Mouse (Mus musculus): ENCODE measurements around the gene Aacs. TPM values are rescaled to one million over a fixed set of nuclear protein-coding genes. Genes with fewer than 3 reads are reported as not detected.

The Aacs gene
- 10 to 100 TPM; 44.5 to 47.1 TPM for total RNA-seq (2023)

DNA sequence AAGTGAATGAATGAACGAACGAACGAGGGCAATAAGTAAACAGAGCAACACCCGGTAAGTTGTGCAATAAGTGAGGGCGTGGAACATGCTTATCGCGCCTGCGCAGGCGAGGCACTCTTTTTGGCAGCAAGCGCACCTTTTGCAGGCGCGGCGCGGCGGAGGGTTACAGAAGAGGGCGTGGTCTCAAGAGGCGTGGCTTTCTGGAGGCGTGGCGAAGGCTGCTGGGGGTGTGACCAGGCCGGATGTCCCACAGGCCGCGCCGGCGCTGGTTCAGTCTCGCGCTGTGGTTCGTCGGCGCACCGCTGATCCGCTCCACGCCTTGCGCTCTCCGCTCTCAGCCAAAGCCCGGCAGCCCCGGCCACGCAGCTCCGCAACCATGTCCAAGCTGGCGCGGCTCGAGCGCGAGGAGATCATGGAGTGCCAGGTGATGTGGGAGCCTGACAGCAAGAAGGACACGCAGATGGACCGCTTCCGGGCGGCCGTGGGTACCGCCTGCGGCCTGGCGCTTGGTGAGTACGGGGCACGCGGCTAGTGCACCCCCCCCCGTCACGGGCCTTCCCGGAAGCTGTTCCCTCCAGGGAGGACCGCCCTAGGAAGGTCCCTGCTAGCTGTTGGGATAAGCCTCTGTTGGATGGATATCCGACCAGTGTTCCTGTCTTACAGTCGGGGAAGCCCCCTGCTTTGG, at the start of gene Aacs:
TSS of gene Aacs (plus strand) at position 214 of the 685 bp plus-strand sequence.

DNA sequence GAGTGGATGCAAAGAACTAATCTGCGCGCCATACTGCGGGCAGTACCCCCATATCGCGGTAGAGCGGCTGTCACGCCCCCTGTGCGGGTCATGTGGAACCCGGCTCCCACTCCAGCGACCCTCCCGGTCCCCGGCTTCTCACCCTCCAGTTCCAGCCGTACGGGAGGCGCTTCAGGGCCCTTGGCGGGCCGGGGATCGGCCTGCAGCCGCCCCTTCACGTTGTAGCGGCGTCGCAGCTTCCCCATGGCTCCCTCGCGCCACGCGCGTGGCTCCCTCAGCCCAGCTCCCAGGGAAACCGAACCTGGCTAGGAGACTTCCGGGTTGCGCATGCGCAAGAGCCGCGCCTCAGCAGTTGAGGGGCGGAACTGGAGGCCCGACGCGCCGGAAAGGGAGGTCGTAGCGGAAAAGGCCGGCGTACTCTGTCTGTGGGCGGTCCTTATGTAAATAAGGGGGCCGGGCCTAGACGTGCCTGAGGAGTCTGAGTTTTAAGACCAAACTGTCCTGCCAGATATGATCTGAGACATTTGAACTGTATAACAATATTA, 41.7 kb upstream of the Aacs start, which contains the start of gene Dhx37:
TSS of gene Dhx37 (minus strand) at position 329 of the 545 bp plus-strand sequence.

DNA sequence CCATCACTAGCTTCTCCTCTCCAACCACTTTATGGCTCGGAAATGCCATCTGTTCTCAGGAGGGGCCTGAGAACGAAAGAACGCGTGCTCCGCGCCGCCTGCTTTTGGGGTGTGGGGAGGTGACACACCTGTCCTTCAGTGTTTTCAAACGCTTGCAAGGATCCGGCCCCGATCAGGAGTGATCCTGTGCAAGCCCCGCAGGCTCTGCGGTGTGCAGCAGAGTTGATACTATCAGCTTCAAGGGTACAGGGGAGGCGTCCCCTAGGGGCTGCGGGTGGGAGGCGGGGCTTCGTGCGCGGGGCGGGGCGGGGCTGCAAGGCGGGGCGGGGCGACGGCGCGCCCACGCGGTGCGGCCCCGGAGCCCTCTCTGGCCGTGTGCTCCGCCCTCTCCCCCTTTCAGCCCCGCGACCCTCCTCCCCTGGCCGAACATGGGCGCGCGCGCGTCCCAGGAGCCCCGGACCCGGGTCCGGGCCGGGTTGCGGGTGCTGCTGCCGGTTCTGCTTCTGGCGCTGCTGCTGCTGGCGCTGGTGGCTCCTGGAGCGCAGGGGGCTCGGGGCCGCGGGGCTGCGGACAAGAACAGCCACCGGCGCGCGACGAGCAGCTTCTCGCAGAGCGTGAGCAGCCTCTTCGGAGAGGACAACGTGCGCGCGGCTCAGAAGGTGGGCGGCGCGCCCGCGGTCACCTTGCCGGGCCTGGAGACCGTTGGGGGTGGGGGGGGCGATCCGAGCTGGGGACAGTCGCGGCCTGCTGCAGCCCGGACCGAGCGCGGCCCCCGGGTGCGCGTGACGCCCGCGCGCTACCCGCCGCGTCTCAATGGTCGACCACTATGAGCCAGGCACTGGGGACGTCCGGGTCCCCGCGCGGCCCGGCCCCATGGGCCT, 34.1 kb upstream of the Aacs start, which contains the start of gene Bri3bp:
TSS of gene Bri3bp (plus strand) at position 335 of the 881 bp plus-strand sequence.

DNA sequence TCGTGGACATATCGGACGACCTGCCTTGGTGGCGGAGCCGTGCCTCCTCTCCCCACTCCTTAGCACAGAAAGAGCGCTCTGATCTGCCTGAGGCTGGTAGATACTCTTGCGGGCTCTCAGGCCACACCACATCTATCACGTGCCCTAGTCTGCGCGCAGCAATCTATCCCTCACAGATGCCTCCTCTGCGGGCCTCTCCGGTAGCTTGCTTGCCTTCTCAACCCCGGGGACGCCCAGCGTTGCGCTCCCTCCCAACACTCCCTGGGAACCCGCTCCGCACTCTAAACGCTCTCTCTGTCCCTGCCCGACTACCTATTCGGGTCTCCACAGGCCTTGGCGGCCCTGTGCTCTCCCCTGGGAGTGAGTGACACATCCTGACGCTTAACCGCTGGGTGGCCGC, 56.0 kb downstream of the Aacs start, which contains the start of gene Tmem132b:
TSS of gene Tmem132b (plus strand) at position 141 of the 400 bp plus-strand sequence.

Other genes with a start within 250 kb of the Aacs start
- 10 to 100 TPM; 55.4 to 67.3 TPM for gene Scarb1, start 134.7 kb upstream of the Aacs start, total RNA-seq (2023)
- 1 to 10 TPM in 1 of 2 experiments, under 1 TPM in 1; 0.67 to 1.0 TPM for gene Gm10382, start 86.5 kb upstream of the Aacs start, total RNA-seq (2023)
- gene Ubc, start 85.6 kb upstream of the Aacs start, total RNA-seq (2023) = 1,000 to 10,000 TPM; 1,951 to 2,090 TPM
- 10 to 100 TPM in 1 of 2 experiments, 1 to 10 TPM in 1; 7.6 to 12.1 TPM for gene Dhx37, start 41.7 kb upstream of the Aacs start, total RNA-seq (2023)
- 10 to 100 TPM; 22.1 to 25.1 TPM for gene Bri3bp, start 34.2 kb upstream of the Aacs start, total RNA-seq (2023)
- 1 to 10 TPM in 1 of 2 experiments, under 1 TPM in 1; 0.60 to 1.0 TPM for gene Tmem132b, start 56.0 kb downstream of the Aacs start, total RNA-seq (2023)